Mouse (Mus musculus): Measurements from ENCODE around the gene Pdlim1. TPM values are rescaled to one million over a fixed set of nuclear protein-coding genes. Genes with fewer than 3 reads are reported as not detected.

Pdlim1 gene
- polyA plus RNA-seq, 1 experiment from 2014 or later: 12.7 TPM

Other genes with a start within 250 kb of the Pdlim1 start
- gene Cyp2c54, start 198.0 kb downstream of the Pdlim1 start, polyA plus RNA-seq (2014; fragmentation: Nextera tagmentation; extraction: Ambion mirVana): not detected in 2 replicates
- not detected in 2 replicates for gene Cyp2c50, start 182.2 kb downstream of the Pdlim1 start, polyA plus RNA-seq (2014; fragmentation: Nextera tagmentation; extraction: Ambion mirVana)
- gene Cyp2c70, start 84.5 kb downstream of the Pdlim1 start, polyA plus RNA-seq (2014; fragmentation: Nextera tagmentation; extraction: Ambion mirVana): not detected in 2 replicates
- gene Sorbs1, start 241.9 kb upstream of the Pdlim1 start, polyA plus RNA-seq (2014; fragmentation: Nextera tagmentation; extraction: Ambion mirVana): 60.6 and 87.9 TPM in 2 replicates